Mouse (Mus musculus) heart, embryonic 10.5 days (tissue): ENCODE measurements around the gene Ak3. TPM values are rescaled to one million over a fixed set of nuclear protein-coding genes. Genes with fewer than 3 reads are reported as not detected.

ENCODE experiments used
- DNase-seq: peaks from one replicate; pipeline ENCODE4 v3.0.0-alpha.2; 2017; ENCODE audit warnings: low spot score
- H3K27ac ChIP-seq: fragments of 300-500 bp; sonication (generic); 2 replicates; pipeline ENCODE4 v1.5.1; 2016; ENCODE audit warnings: mild to moderate bottlenecking
- H3K27me3 ChIP-seq: fragments of 300-500 bp; sonication (generic); 2 replicates; pipeline ENCODE4 v1.6.1; 2016; ENCODE audit warnings: mild to moderate bottlenecking; ENCODE audit not compliant: poor library complexity, insufficient read depth, severe bottlenecking
- H3K36me3 ChIP-seq: fragments of 300-500 bp; sonication (generic); 2 replicates; pipeline ENCODE4 v1.6.1; 2016; ENCODE audit warnings: mild to moderate bottlenecking, moderate library complexity
- H3K4me1 ChIP-seq: fragments of 300-500 bp; sonication (generic); 2 replicates; pipeline ENCODE4 v1.6.1; 2016; ENCODE audit warnings: mild to moderate bottlenecking
- H3K4me3 ChIP-seq: fragments of 300-500 bp; sonication (generic); 2 replicates; pipeline ENCODE4 v1.5.1; 2016; ENCODE audit warnings: mild to moderate bottlenecking, moderate library complexity
- H3K9me3 ChIP-seq: fragments of 300-500 bp; sonication (generic); 2 replicates; pipeline ENCODE4 v1.6.1; 2016; ENCODE audit warnings: mild to moderate bottlenecking, moderate library complexity
- WGBS: fragments of 180-500 bp; shearing (Covaris S2); methylation state at CpG from one replicate; pipeline ENCODE4 v1.1.7; 2016; 5-methylcytosine and 5-hydroxymethylcytosine counted together
- polyA plus RNA-seq: library from polyadenylated mRNA; unstranded; fragments of >200 nt; fragmentation: Nextera tagmentation; extraction: Ambion mirVana; gene quantifications from 2 replicates; pipeline ENCODE4 v1.2.1, GENCODE M21; 2016

Gene Ak3
- polyA plus RNA-seq, 1 experiment from 2014 or later, result 77.8 TPM

- no peaks in the 10 kb centered on the region for H3K9me3 ChIP-seq
- no peak overlapping the region for H3K4me3 ChIP-seq
- H3K36me3 ChIP-seq, result no peaks in the 10 kb centered on the region
- no peak for DNase-seq
- H3K4me1 ChIP-seq, result peaks cover 15% of the 10 kb centered on the region; the same call in 1 of the 2 replicates
- H3K27ac ChIP-seq, result no peak overlapping the region
- 82% methylated on average over 4 of the region's 4 CpGs for WGBS
- H3K27me3 ChIP-seq, result no peaks in the 10 kb centered on the region
Observed at GRCm38 (mm10) chr19:29055469-29055868, 7.7 kb upstream of the Ak3 start.

- Histone ChIP-seq H3K9me3 (no peaks in the 10 kb centered on the region), H3K27me3 (no peaks in the 10 kb centered on the region), H3K4me1 (0 out of 2 replicates have a peak, but pooled peaks cover 15% of the 10 kb centered on the region), H3K4me3 (no peak overlapping the region), H3K27ac (no peak overlapping the region), H3K36me3 (no peaks in the 10 kb centered on the region)
- 75% methylated on average over 6 of the region's 6 CpGs for whole genome bisulfite sequencing
- DNase-seq, result no peak
Observed at GRCm38 (mm10) chr19:29054594-29054993, 6.8 kb upstream of the Ak3 start.

GRCm38 (mm10) chr19:29052786-29053185 lies 5.0 kb upstream of the Ak3 start:
- H3K9me3 ChIP-seq, result no peaks in the 10 kb centered on the region
- H3K36me3 ChIP-seq, result no peaks in the 10 kb centered on the region
- peaks cover 24% of the 10 kb centered on the region for H3K4me1 ChIP-seq
- no peaks in the 10 kb centered on the region for H3K27me3 ChIP-seq
- DNase-seq, result no peak
- no peak overlapping the region for H3K27ac ChIP-seq
- 65% methylated on average over 12 of the region's 12 CpGs for WGBS
- H3K4me3 ChIP-seq, result no peak overlapping the region

- Histone ChIP-seq H3K4me3 (no peak overlapping the region), H3K9me3 (no peaks in the 10 kb centered on the region), H3K27me3 (no peaks in the 10 kb centered on the region), H3K27ac (no peak overlapping the region), H3K4me1 (peaks cover 31% of the 10 kb centered on the region), H3K36me3 (no peaks in the 10 kb centered on the region)
- DNase-seq, result no peak
- 75% methylated on average over 9 of the region's 9 CpGs for WGBS
Observed at GRCm38 (mm10) chr19:29050186-29050980, 2.6 kb upstream of the Ak3 start.

DNA sequence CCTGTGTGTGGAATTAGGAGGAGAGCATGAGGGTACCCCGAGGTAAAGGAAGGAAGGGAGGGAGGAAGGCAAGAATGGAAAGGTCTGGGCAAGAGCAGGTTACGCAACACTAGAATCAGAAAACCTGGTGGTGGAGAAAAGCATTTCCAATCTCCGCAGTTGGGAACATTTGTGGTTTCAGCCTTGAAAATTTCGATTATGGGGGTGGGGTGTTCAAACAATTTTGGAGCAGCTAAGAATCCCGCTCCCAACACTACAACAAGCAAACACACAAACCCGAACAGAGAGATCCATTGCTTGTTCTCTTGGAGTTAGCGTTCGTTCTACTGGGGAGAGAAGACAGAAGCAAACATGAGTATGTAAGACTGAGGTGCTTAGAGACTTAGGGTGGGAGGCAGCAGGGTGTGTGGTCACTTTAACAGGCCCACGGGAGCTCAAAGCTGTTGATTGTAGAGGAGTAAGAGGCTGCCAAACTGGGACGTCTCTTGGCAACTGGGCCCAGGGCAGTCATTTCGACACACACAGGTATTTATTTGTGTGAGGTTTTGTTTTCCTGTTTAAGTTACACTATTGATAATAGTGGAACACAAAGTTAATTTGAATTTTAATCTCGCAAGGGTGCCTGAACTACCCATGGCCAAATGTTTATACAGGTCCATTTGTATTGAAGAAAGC lies 1.8 kb upstream of the Ak3 start:
- WGBS, result 77% methylated on average over 12 of the region's 12 CpGs
- no peak overlapping the region for H3K4me3 ChIP-seq

GRCm38 (mm10) chr19:29046961-29047333 lies 814 bp downstream of the Ak3 start:
- H3K36me3 ChIP-seq, result no peaks in the 10 kb centered on the region
- H3K27me3 ChIP-seq, result no peaks in the 10 kb centered on the region
- peak overlapping the region; percentile 92 for H3K4me3 ChIP-seq
- DNase-seq, result no peak
- no peaks in the 10 kb centered on the region for H3K9me3 ChIP-seq
- WGBS, result 27% methylated on average over 4 of the region's 4 CpGs
- H3K4me1 ChIP-seq, result peaks cover 25% of the 10 kb centered on the region
- H3K27ac ChIP-seq, result peak overlapping the region; percentile 98

More for the DNA sequence above, 1.8 kb upstream of the Ak3 start:
- no peak for DNase-seq
- H3K9me3 ChIP-seq, result no peaks in the 10 kb centered on the region
- H3K4me1 ChIP-seq, result peaks cover 31% of the 10 kb centered on the region
- no peak overlapping the region for H3K27ac ChIP-seq
- no peaks in the 10 kb centered on the region for H3K36me3 ChIP-seq
- H3K27me3 ChIP-seq, result no peaks in the 10 kb centered on the region

DNA sequence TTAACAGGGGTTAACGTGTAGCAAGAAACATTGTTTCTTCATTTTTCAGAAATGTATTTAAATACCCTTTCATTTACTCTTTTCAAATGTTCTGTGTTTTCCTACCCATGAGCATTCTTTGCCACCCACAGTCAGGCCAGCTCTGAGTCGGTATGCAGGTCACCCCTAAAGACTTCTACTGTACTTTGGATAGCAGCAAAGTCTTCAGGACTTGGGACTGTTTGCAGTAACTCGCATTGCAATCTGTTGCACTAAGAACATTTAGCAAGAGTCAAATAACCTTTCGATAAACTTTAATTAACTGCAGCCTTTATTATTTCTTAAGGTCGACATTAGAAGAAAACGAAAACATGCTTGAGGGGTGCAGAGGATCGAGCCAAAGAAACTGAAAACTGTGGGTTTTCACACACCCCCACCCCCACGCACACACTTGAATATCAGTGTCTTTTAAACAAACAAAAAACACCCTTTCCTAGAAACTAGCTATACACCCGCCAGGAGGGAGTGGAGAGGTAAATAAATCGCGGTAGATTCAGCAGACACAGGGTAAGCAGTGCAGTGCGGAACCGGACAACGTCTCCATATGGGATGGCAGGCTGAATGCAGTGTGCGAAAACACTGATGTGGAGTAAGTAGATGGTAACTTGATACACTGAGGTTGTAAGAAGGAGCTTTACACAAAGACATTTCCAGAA lies 1.7 kb downstream of the Ak3 start:
- no peak for DNase-seq
- 62% methylated on average over 15 of the region's 15 CpGs for WGBS
- no peaks in the 10 kb centered on the region for H3K27me3 ChIP-seq
- H3K4me1 ChIP-seq, result peaks cover 20% of the 10 kb centered on the region
- no peaks in the 10 kb centered on the region for H3K36me3 ChIP-seq
- H3K9me3 ChIP-seq, result no peaks in the 10 kb centered on the region
- peak overlapping the region; percentile 92 for H3K4me3 ChIP-seq
- H3K27ac ChIP-seq, result 0 out of 2 replicates have a peak overlapping the region, but pooled peaks have one; percentile 98

DNA sequence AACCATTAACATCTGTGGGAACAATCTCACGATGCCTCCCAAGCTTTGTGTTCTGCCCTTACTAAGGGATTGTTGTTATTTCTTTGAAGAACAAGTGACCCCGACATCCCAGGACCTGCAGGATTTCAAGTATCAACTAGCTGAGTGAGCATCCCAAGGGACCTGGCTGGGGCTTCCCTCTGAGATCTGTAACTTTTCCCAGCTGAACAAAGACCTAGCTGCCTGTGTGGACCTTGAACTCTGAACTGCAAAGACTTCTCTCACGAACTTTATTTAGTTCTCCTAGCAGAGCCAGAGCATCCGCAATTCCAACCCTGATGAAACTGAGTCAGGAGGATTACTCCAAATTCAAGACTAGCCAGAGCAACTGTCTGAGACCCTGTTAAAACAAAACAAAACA lies 2.4 kb downstream of the Ak3 start:
- H3K4me1 ChIP-seq, result peaks cover 20% of the 10 kb centered on the region
- H3K27me3 ChIP-seq, result no peaks in the 10 kb centered on the region
- DNase-seq, result no peak
- no peak overlapping the region for H3K4me3 ChIP-seq
- 62% methylated on average over 4 of the region's 4 CpGs for WGBS
- H3K9me3 ChIP-seq, result no peaks in the 10 kb centered on the region
- no peak overlapping the region for H3K27ac ChIP-seq
- H3K36me3 ChIP-seq, result no peaks in the 10 kb centered on the region

DNA sequence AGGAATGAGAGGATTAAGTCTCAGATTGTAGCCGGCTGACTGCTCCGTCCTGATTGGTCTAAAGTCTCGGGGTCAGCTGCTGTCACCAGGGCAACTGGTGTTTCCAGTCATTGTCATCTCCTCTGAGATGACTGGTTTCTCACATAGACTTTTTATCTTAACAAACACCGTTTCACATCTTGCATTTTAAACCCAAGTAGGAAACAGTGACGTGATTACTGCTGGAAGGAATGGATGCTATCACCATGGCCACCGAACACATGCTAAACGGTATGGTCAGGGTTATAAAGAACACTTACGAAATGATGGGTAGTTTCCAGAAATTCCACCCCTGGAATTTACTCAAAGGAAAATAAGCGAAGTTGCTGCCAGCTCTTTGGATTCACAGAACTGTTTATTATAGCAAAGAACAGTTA lies 3.4 kb downstream of the Ak3 start:
- no peak overlapping the region for H3K27ac ChIP-seq

GRCm38 (mm10) chr19:29042647-29043046 lies 5.1 kb downstream of the Ak3 start:
- DNase-seq, result no peak
- Histone ChIP-seq H3K4me1 (peaks cover 9% of the 10 kb centered on the region), H3K9me3 (no peaks in the 10 kb centered on the region), H3K27me3 (no peaks in the 10 kb centered on the region), H3K27ac (no peak overlapping the region), H3K36me3 (peaks cover 9% of the 10 kb centered on the region), H3K4me3 (no peak overlapping the region)
- 91% methylated on average over 9 of the region's 9 CpGs for WGBS

More for the DNA sequence above, 3.4 kb downstream of the Ak3 start:
- DNase-seq, result no peak
- Histone ChIP-seq H3K4me3 (no peak overlapping the region), H3K36me3 (peaks cover 8% of the 10 kb centered on the region), H3K27me3 (no peaks in the 10 kb centered on the region), H3K9me3 (no peaks in the 10 kb centered on the region), H3K4me1 (peaks cover 20% of the 10 kb centered on the region)
- 59% methylated on average over 9 of the region's 9 CpGs for WGBS

- no peaks in the 10 kb centered on the region for H3K27me3 ChIP-seq
- H3K36me3 ChIP-seq, result peaks cover 14% of the 10 kb centered on the region
- H3K4me3 ChIP-seq, result no peak overlapping the region
- H3K4me1 ChIP-seq, result peaks cover 8% of the 10 kb centered on the region; the same call in 1 of the 2 replicates
- no peak overlapping the region for H3K27ac ChIP-seq
- 75% methylated on average over 6 of the region's 6 CpGs for WGBS
- no peaks in the 10 kb centered on the region for H3K9me3 ChIP-seq
- no peak for DNase-seq
Observed at GRCm38 (mm10) chr19:29042143-29042542, 5.6 kb downstream of the Ak3 start.

- Histone ChIP-seq H3K9me3 (no peaks in the 10 kb centered on the region), H3K36me3 (peaks cover 27% of the 10 kb centered on the region), H3K4me3 (no peak overlapping the region), H3K4me1 (peaks cover 3% of the 10 kb centered on the region; the same call in 1 of the 2 replicates), H3K27ac (no peak overlapping the region), H3K27me3 (no peaks in the 10 kb centered on the region)
- no peak for DNase-seq
- 88% methylated on average over 4 of the region's 4 CpGs for WGBS
Observed at GRCm38 (mm10) chr19:29040206-29040605, 7.6 kb downstream of the Ak3 start.

- Histone ChIP-seq H3K27ac (no peak overlapping the region), H3K9me3 (no peaks in the 10 kb centered on the region), H3K4me3 (no peak overlapping the region), H3K36me3 (peaks cover 36% of the 10 kb centered on the region), H3K27me3 (no peaks in the 10 kb centered on the region), H3K4me1 (peaks cover 3% of the 10 kb centered on the region; the same call in 1 of the 2 replicates)
- DNase-seq, result no peak
Observed at GRCm38 (mm10) chr19:29039334-29039733, 8.4 kb downstream of the Ak3 start.
